9 mouse cellular contexts compared by ENCODE assay signal in genomic region chr3:86268074-86268702, GRCm38 (mm10). TPM values are rescaled to one million over a fixed set of nuclear protein-coding genes. Genes with fewer than 3 reads are reported as not detected.
A peak's percentile ranks its signal among the peaks of the same experiment; 100 is the strongest.
DNase-seq lines count a peak whose midpoint lies in the region; ATAC-seq and TF ChIP-seq lines count a peak whose summit lies in the region.
"Had no signal": no experiment of that assay in that cellular context is flagged by ENCODE, and none has a peak within 500 bp of the region (broad histone marks: within the 10 kb centered on the region; RNA-seq: fewer than 3 reads in every experiment).

No protein-coding gene starts in this region.

- no peaks in the 10 kb centered on the region for H3K9me3 ChIP-seq in hindbrain, embryonic 15.5 days
- no peaks in the 10 kb centered on the region for H3K9me3 ChIP-seq in liver, postnatal 0 days (ENCODE audit: low read length)
- H3K9me3 ChIP-seq: limb, embryonic 12.5 days had no signal

- H3K4me3 ChIP-seq in kidney, adult 2 months (ENCODE audit: insufficient read depth, low read depth, low read length) = no peak overlapping the region
- no peak overlapping the region for H3K4me3 ChIP-seq in hindbrain, embryonic 15.5 days
- no peak overlapping the region for H3K4me3 ChIP-seq in liver, postnatal 0 days (ENCODE audit: low read depth, low read length)
- H3K4me3 ChIP-seq: limb, embryonic 12.5 days had no signal

- H3K9ac ChIP-seq in hindbrain, embryonic 15.5 days = no peak overlapping the region
- H3K9ac ChIP-seq in liver, postnatal 0 days (replicated peaks) = no peak overlapping the region
- H3K9ac ChIP-seq: limb, embryonic 12.5 days had no signal

- no peak for TF ChIP-seq POLR2A in kidney, adult 2 months (IDR thresholded peaks at IDR 0.05; ENCODE audit: low read depth, low read length)

- no peak overlapping the region for H3K4me2 ChIP-seq in hindbrain, embryonic 15.5 days
- no peak overlapping the region for H3K4me2 ChIP-seq in liver, postnatal 0 days (ENCODE audit: low read depth, low read length)
- H3K4me2 ChIP-seq: limb, embryonic 12.5 days had no signal

- peak; percentile 48 for DNase-seq in kidney, adult 2 months
- DNase-seq in kidney, adult 11 months = no peak
- peak; percentile 52 for DNase-seq in ES-CJ7 (ENCODE audit: low read depth, low spot score)
- DNase-seq in cerebellum, adult 9-11 months = peak; percentile 16
- no peak for DNase-seq in liver, postnatal 0 days
- DNase-seq in retina, postnatal 1 day = peak; percentile 80
- DNase-seq in gastrocnemius, postnatal 10 days = no peak

- peak; percentile 76; the same call in 1 of the 2 replicates for ATAC-seq in hindbrain, embryonic 15.5 days (ENCODE audit: low FRiP score, low read depth)
- no peak for ATAC-seq in liver, postnatal 0 days

- no peak overlapping the region for H3K27ac ChIP-seq in kidney, adult 2 months (ENCODE audit: insufficient read depth, low read depth, low read length)
- no peak overlapping the region for H3K27ac ChIP-seq in hindbrain, embryonic 15.5 days (replicated peaks)
- H3K27ac ChIP-seq in liver, postnatal 0 days (ENCODE audit: low read depth) = no peak overlapping the region
- H3K27ac ChIP-seq: limb, embryonic 12.5 days had no signal

- no peaks in the 10 kb centered on the region for H3K27me3 ChIP-seq in kidney, adult 2 months (replicated peaks; ENCODE audit: control insufficient read depth, insufficient read depth, low read length)
- no peaks in the 10 kb centered on the region for H3K27me3 ChIP-seq in hindbrain, embryonic 15.5 days
- no peaks in the 10 kb centered on the region for H3K27me3 ChIP-seq in liver, postnatal 0 days (ENCODE audit: insufficient read depth, low read length)
- H3K27me3 ChIP-seq: limb, embryonic 12.5 days had no signal

- H3K4me1 ChIP-seq in kidney, adult 2 months (ENCODE audit: control insufficient read depth, insufficient read depth, low read length) = no peaks in the 10 kb centered on the region
- H3K4me1 ChIP-seq in hindbrain, embryonic 15.5 days (replicated peaks) = no peaks in the 10 kb centered on the region
- no peaks in the 10 kb centered on the region; the same call in 1 of the 2 replicates for H3K4me1 ChIP-seq in liver, postnatal 0 days (ENCODE audit: insufficient read depth)
- H3K4me1 ChIP-seq: limb, embryonic 12.5 days had no signal

- H3K36me3 ChIP-seq in kidney, adult 2 months (ENCODE audit: control insufficient read depth, insufficient read depth, low read length) = no peaks in the 10 kb centered on the region
- no peaks in the 10 kb centered on the region for H3K36me3 ChIP-seq in hindbrain, embryonic 15.5 days
- no peaks in the 10 kb centered on the region for H3K36me3 ChIP-seq in liver, postnatal 0 days (replicated peaks; ENCODE audit: insufficient read depth, low read length)
- H3K36me3 ChIP-seq: limb, embryonic 12.5 days had no signal

- no peak for TF ChIP-seq EP300 in liver, postnatal 0 days (IDR thresholded peaks at IDR 0.05; ENCODE audit: low read depth)

- WGBS in kidney, adult 2 months = 3% methylated on average over 1 of the region's 1 CpGs
- 4% methylated on average over 1 of the region's 1 CpGs for WGBS in hindbrain, embryonic 15.5 days
- 8% methylated on average over 1 of the region's 1 CpGs for WGBS in liver, postnatal 0 days (ENCODE audit: insufficient replicate concordance)

- TF ChIP-seq CTCF in kidney, adult 2 months (conservative IDR thresholded peaks at IDR 0.05; ENCODE audit: insufficient read depth, insufficient read length, low read depth, low read length) = peak; percentile 23; the same call in 1 of the 2 replicates
- peak; percentile 81 for TF ChIP-seq CTCF in liver, postnatal 0 days (IDR thresholded peaks at IDR 0.05; ENCODE audit: low read depth)

RNA-seq across cellular contexts. Expression of gene Lrba, which starts 43.7 kb away (rescaled TPM):
- polyA plus RNA-seq in kidney, adult 2 months (2012; rRNA removed) = 36.4 and 37.8 TPM in 2 replicates
- polyA plus RNA-seq in hindbrain, embryonic 15.5 days (2015; fragmentation: Nextera tagmentation; extraction: Ambion mirVana) = 5.6 and 5.7 TPM in 2 replicates
- 1.6 and 1.8 TPM in 2 replicates for polyA plus RNA-seq in liver, postnatal 0 days (2015; fragmentation: Nextera tagmentation; extraction: Ambion mirVana)
- total RNA-seq in gastrocnemius, postnatal 10 days (2021) = 10 to 100 TPM; 22.7 to 24.1 TPM

Comparison
In these comparisons a context has a peak if more than half of its experiments do, and no peak if none do; other contexts are left out.
1. DNase-seq: peak in kidney, adult 2 months (single experiment), ES-CJ7 (single experiment), cerebellum, adult 9-11 months (single experiment) and retina, postnatal 1 day (single experiment); none in kidney, adult 11 months (single experiment), liver, postnatal 0 days (single experiment) and gastrocnemius, postnatal 10 days (single experiment).